Mouse (Mus musculus) left cerebral cortex, postnatal 4 days (tissue): ENCODE results near the gene Cd22. TPM values are rescaled to one million over a fixed set of nuclear protein-coding genes. Genes with fewer than 3 reads are reported as not detected.
"Not testable (repeated sequence)": the region's sequence is repeated elsewhere in the genome, so short reads cannot be mapped to it uniquely, and the experiment has no call there.

Experiments used
- DNase-seq: peaks from one replicate; pipeline ENCODE4 v3.0.0-alpha.2; 2022
- intact Hi-C: fragments of 180-260 bp; cut with DNase I; formaldehyde crosslinking; loops from one replicate; pipeline ENCODE4 v1.15.1; 2025
- total RNA-seq, 2 experiments: library from RNA; stranded (reverse); gene quantifications; 2 replicates each; pipeline ENCODE4 v1.2.3; 2021

The Cd22 gene
- total RNA-seq, 2 experiments from 2014 or later: 0.44 to 0.48 TPM

DNA sequence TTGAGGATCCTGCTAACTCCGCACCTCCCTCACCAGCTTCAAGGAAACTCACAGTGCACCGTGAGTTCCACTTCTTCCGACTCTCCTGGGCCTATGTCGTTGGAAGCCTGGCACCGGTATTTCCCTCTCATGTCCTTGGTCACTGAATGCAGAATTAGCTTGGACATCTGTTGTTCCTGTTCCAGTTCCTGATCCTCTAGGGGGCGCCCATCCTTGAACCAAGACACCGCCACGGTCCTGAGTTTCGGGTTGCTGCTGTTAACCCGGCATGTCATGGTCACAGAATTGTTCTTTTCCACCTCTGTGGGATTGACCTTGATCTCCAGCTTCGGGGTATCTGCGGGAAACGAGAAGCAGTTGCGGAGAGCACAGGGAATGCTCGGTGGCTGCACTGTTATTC, 7.1 kb downstream of the Cd22 start:
- DNase-seq: peak; percentile 79
- intact Hi-C loops: no loop called here

DNA sequence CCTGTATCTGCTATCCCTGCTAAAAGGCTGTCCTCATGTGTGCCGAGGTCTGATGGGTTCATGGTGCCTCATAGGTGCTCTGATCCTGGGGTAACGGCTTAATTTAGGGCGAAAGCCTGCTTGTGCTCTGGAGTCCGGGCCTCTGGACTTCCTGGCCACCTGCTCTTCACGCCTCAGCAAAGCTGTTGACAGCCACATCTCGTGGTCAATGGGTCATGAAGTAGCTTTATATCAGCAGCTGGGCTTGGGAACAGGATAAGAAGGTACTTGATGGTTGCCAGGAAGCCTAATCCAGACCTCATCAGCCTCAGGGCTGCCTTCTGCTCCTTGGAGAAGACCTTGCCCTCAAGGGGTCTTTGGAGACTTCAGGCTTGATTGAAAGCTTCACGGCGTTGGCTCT, 16.8 kb downstream of the Cd22 start:
- intact Hi-C loops: no loop called here
- DNase-seq: no peak

DNA sequence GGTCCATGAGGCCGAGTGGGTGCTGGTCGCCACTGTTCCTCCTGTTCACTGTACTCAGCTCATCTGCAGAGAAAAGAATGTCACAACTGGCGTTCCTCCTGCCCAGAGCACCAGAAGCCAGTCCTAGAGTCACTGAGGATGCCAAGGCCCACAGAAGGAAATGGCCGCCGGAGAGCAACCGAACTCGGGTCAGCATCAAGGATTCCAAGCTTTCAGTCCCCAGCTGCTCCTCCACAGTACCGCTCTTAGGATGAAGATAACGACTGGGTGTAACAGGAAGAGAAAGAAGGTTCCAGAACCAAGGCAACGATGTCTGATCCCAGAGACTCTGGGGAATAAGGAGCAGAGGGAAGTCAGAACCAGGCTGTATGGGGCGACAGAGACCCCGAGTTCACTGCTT, 18.7 kb downstream of the Cd22 start, which contains the start of gene Ffar1:
Ffar1 (minus strand) TSS at position 101 of the 400 bp plus-strand sequence.
- no peak for DNase-seq
- intact Hi-C loops: no loop called here

DNA sequence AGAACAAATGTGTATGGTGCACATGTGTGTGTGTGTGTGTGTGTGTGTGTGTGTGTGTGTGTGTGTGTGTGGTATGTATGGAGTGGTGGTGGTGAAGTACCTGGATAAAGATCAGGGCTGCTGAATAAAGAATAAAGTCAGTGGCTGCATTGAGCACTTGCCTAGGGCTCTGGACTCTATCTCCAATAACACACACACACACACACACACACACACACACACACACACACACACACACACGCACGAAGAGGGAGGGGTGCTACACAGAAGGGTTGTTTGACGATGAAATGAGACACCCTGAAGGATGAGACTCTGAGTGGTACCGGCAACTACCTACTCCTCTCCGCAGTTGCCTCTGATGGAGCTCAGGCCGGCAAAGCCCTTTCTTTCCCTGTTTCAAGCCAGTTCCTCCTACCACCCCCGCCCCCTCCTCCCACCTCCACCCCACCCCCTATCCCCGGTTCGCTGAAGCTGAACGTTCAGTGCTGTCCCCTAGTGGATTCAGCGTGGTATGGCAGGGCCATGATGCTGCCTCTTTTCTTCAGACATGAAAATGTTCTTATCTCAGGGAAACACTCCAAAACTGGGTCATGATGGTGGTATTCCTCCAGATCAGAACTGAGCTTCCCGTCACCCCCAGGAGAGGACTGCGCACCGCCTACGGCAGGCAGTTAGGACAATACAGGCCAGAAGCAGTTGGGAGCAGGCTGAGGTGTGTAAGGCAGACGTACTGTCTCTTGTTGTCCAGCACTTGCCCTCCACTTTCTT, 20.3 kb downstream of the Cd22 start:
- peak; percentile 67 for DNase-seq
- intact Hi-C loops: no loop called here

DNA sequence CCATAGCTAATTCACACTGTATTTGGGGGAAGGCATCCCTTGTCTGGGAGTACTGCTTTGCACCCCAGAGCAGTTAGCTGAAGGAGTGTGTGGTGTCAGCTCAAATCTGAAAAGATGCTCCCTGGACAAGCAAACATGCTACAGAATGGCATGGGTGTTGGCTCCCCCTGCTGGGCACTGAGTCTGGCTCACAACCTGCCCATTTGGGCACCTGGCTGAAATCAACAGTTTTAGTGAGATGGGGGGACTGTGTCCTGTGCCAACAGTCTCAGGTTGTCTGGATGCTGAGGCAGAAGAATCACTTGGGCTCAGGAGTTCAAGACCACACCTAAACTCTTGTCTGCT, 20.9 kb downstream of the Cd22 start:
- peak; percentile 85 for DNase-seq
- intact Hi-C loops: no loop called here

DNA sequence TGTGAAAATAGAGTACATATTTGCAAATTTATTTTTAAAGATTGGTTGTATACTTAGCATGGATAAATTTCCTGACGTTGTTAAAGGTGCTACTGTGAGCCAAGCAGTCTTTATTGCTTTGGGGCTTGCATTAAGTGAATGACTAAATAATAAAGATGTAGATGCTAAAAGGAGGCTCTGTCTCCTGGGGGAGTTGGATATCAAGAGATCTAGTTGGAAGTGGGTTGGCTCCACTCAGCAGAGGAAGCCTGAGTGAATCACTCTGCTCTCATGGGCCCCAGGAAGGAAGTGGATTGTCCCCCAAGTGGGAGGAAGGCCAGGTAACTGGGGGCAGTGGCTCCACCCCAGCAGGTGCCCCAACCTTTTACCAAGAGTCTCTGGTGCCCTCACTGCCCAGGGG, 22.4 kb downstream of the Cd22 start:
- intact Hi-C loops: no loop called here
- no peak for DNase-seq

DNA sequence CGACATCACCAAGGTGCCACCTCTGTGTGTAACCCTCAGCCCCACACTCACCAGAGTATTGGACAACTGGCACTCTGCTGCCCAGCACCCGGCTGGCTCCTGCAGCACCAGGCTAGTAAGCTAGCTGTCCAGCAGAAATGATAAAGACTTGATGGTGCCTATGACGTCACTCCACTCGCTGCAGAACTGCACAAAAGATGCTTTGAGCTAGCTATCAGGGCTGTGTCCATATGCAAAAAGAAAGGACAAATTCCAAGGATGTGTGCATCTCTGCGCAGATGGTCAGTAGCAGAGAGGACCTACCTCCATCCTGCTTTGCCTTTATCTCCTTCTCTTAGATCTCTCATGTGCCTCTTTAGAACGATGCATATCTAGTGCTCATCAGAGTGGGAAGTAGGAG, 24.1 kb downstream of the Cd22 start, which contains the start of gene Ffar3:
Ffar3 (minus strand) TSS at position 101 of the 400 bp plus-strand sequence.
- no peak for DNase-seq
- intact Hi-C loops: no loop called here

DNA sequence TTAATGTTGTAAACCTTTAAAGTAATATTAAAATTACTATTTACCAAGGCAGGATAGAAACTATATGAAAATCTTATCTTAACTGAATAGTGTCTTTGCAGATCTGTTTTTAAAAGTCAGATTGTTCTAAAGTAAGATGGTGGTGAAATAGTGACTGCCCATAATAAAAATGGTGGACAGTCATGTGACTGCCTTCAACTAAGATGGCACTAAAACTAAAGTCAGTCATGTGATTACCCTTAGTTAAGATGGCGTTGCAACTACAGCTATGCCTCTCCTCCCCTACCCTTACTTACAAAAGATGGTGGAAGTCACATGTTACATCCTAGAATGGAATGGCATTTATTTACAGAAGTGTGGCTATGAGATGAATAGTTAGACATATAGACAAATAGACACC, 28.7 kb downstream of the Cd22 start:
- DNase-seq: no peak
- intact Hi-C loops: no loop called here

DNA sequence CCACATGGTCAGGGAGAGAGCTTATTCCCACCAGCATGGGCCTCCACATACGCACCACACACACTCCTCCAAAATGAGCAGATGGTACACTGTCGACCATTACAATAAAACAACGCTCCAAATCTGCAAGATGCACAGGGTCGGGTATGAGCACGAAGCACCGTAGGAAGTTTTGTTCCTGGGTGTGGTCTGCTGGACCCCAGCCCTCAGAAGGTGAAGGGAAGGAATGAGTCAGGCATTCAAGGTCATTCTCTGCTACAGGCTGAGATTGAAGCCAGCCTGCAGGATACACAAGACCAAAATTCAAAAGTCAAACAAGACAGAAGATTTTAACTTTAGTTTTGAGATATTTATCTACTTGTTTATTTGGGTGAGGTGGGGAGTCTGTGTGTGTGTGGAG, 32.2 kb downstream of the Cd22 start:
- DNase-seq: no peak
- intact Hi-C loops: no loop called here

DNA sequence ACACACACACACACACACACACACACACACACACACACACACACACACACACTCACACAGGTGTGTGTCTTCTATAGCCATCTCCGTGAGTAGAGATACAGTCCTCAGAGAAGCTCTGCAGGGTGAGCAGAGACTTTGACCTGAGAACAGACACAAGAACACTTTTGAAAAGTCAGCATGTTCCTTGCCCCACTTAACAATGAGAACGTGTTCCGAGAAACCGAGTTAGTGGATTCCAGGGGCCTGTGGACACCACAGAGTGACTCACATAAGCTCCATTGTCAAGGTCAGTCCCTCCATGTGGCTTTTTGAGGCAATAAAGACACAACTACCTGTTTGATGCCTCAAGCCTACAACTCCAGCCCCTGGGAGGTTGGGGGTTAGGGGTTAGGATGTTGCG, 32.8 kb downstream of the Cd22 start:
- intact Hi-C loops: no loop called here

DNA sequence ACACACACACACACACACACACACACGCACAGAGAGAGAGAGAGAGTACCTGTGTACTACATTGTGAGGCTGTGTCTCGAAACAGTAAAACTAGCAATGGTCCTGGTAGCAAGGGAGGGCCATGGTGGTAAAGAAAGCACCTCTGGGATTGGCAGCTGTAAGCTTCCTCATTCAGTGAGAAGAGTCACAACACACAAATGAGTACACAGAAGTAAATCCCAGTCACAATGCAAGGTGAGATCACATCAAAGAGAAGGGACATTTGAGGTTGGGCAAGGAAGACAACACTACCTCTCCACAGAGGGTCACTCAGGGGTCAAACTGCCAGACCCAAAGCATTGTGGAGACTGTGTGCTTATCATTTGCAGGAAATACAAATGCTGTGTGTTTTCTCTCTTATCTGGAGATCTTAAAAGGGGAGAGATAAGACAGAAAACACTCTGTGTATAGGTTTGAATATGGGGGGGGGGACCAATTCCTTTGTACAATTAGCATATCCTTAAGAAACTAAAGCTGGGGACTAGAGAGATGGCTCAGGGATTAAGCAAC, 33.6 kb downstream of the Cd22 start:
- no peak for DNase-seq
- intact Hi-C loops: no loop called here

More for the DNA sequence above, 32.8 kb downstream of the Cd22 start:
- DNase-seq: no peak

DNA sequence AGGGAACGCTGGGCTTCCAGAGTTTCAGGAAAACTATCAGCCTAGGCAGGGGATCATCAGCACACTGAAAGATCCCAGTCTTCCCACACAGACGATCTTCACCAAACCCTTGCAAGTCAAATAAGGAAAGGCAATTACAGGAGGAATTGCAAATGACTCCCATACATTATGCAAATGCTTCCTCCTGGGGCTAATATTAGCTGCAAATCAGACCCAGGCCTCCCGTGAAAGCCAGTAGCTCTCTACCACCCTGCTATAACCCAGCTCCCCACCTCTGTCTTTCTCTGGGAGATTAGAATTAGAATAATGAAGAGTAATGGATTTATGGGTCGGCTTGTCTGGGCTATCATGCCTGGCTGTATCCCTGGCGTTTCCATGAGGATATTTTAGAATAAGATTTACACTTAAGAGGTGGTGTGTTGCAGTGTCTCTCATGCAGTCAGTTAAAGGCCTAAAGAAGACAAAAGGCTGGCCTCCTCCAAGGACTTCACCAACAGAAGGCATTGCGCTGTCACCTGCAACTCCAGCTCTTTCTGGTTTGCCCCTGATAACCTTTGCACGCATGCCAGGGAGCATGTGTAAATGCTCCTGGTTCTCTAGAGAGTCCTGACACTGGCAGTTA, 35.4 kb downstream of the Cd22 start:
- DNase-seq: no peak
- intact Hi-C loops: no loop called here

DNA sequence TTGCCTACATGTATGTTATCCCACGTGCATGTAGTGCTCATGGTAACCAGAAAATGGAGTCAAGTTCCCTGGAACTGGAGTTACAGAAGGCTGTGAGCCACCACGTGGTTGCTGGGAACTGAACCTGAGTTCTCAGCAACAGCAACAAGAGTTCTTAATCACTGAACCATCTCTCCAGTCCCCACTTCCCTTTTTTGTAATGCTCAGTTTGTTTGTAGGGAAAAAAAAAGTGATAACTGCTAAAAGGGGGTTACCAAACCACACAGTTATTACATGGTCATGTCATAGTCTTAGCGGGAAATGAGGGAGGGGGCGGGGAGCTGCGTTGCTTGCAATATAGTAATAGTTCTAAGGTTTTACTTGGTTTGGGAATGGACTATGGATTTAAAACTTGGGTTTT, 38.0 kb downstream of the Cd22 start:
- intact Hi-C loops: no loop called here
- no peak for DNase-seq

DNA sequence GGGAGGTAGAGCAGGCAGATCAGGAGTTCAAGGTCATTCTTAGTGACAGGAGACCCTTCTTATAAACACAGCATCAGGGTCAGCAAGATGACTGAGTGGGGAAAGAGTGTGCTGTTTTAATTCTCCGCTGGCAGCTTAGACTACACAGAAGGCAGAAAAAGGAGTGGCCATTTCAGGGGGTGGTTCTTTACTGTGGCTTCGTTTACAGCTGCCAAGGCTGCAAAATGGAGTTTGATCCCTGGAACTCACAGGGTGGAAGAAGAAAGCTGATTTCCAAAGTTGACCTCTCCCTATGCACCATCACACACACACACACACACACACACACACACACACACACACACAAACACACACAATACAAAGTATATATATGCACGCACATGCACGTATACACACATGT, 38.8 kb downstream of the Cd22 start:
- no peak for DNase-seq
- intact Hi-C loops: no loop called here

DNA sequence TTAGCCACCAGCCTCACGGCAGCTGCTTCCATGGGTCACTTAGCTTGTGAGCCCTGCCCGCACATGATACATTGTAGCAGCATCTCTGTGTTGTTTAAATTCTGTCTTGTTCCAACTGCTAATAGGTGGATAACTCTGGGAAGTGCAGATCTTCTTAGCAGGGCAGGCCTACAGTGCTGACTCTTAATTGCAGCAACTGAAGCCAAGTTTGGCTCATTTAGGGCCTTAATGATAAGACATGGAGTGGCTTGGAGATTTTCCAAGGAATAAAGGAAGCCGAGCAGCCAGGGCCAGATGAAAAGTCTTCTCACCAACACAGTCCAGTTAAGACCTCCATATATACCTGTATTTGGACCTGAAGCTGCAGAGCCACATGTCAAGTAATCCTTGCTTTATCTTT, 39.8 kb downstream of the Cd22 start:
- intact Hi-C loops: no loop called here
- DNase-seq: no peak

DNA sequence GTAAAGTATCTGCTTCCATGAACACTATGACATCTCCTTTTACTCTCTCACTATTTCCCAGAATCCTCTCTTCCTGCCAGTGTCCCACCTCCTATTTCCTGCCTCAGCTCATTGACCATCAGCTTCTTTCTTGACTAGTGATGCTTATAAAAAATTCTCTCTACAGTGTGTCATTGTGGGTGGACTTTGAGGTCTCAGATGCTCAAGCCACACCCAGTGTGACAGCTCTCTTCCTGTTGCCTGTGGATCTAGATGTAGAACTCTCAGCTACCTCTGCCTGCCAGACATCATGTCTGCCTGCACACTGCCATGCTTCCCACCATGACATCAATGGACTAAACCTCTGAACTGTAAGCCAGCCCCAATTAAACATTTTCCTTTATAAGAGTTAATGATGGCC, 42.9 kb downstream of the Cd22 start:
- DNase-seq: no peak
- intact Hi-C loops: no loop called here

DNA sequence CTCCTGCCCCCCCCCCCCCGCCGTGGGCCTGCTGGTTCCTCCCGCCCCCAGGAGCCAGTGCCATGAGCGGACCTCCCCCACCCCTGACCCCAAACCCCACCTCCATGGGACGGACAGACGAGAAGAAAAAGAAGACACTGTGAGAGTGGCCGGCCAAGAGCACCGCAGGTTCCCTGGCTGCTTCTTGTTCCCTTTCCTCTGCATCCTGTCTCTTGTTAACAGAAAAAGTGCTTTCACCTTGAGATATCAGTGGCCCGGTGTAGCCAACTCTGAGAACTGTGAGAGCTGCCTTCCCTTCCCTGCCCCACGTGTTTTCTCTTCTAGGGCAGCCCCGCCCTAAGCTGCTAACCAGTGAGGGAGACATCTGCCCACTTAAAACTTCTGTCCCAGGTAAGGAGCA, 47.5 kb downstream of the Cd22 start:
- intact Hi-C loops, DNase-seq: not testable (repeated sequence)

DNA sequence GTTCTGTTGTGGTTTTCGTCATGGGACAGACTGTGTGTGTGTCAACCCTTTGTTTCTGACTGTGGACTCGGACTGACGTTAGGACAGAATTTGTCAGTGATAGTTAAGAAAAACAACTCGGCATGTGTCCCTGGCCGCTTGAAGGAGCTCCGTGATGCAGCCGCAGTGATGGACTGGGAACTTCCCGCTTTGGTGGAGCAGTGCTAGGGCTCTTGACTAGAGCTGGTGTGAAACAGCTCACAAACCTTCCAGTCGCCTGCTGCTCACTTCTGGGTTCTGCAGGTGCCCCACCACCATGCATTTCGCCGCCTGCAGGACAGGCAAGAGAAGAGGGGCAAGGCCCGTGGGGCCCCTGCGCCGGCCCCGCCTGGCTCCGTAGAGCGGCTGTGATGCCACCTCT, 47.9 kb downstream of the Cd22 start:
- intact Hi-C loops: no loop called here

DNA sequence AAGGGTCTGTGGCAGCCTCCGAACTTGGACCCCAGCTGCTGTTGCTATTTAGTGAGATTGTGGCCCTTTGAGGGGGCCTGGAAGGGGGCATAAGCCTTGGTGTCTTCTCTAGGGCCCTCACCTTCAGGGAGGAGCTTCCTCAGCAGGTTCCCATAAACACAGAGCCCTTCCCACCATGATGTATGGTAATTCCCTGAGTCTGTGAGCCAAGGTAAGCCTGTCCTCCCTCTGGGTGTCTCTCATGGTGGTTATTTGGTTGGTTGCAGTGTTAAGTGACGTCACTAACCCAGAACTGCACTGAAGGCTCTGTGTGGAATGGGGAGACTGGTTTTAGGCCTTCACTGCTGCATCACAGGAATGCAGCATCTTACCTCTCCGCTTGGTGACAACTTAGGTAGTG, 50.7 kb downstream of the Cd22 start:
- intact Hi-C loops: no loop called here
- no peak for DNase-seq

More for the DNA sequence above, 47.9 kb downstream of the Cd22 start:
- no peak for DNase-seq

DNA sequence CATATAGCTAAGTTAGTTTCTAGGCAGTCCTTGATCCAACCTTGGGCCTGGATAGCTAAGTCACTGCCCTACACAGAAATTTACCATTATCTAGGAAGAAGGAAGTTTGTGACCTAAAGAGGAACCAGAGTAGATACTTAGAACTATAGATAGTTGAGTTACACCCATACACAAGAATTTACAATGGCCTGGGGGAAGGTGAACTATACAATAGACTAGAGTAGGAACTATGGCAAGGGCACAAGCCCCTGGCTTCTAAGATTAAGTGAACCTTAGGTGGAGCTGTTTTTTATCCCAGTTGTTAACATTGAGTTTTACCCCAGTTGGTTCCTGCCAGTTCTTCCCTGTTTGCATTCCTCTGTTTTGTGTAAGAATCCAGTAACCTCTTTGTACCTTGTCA, 51.3 kb downstream of the Cd22 start:
- intact Hi-C loops: not testable (repeated sequence)

DNA sequence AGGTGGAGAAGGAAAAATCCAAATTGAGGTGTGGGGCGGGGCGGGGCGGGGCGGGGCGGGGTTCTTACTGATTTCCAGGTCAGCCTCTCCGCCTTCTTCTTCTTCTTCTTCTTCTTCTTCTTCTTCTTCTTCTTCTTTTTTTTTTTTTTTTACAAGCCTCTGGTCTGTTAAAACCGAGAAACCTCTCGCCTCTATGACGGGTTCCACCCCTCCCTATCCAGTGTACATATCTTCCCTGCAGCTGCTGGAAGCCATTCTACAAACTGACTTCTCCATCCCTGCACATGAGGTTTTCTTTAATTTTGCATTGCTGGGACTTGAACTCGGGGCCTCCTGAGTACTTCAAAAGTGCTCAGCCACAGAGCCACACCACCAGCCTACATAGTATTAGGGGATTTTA, 53.5 kb downstream of the Cd22 start:
- intact Hi-C loops: no loop called here

More for the DNA sequence above, 51.3 kb downstream of the Cd22 start:
- not testable (repeated sequence) for DNase-seq

DNA sequence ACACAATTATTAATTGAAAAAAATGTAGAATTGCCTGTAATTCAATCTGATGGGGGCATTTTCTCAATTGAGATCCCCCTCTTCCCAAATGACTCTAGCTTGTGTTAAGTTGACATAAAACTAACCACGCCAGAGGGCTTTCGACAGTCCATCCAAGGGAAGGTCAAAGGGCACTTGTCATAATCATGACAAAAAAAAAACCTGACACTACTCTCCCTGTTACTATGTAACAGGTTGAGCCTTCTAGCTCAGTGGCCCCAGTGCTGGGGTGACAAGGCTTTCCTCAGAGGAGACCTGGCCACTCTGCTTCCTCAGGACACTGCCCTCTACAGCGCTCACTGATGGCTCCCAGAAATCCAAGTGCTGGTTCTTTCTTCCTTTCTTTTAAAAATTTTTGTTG, 55.8 kb downstream of the Cd22 start:
- intact Hi-C loops: no loop called here
- DNase-seq: no peak

More for the DNA sequence above, 53.5 kb downstream of the Cd22 start:
- DNase-seq: no peak
